Mouse (Mus musculus) mesoderm, embryonic 11.5 days (tissue): ENCODE measurements at regions not wholly inside any gene's neighbourhood (a gene's known extent, or its start where the extent isn't known, plus 50 kb on each side); places are given as distances from the start of the nearest gene placed in this dataset.
A peak's percentile ranks its signal among the peaks of the same experiment; 100 is the strongest.
"Not testable (repeated sequence)": the region's sequence is repeated elsewhere in the genome, so short reads cannot be mapped to it uniquely, and the experiment has no call there.

Source experiments
- DNase-seq: peaks from one replicate; pipeline ENCODE4 v3.0.0-alpha.2; 2012; ENCODE audit warnings: low read depth, low spot score

DNA sequence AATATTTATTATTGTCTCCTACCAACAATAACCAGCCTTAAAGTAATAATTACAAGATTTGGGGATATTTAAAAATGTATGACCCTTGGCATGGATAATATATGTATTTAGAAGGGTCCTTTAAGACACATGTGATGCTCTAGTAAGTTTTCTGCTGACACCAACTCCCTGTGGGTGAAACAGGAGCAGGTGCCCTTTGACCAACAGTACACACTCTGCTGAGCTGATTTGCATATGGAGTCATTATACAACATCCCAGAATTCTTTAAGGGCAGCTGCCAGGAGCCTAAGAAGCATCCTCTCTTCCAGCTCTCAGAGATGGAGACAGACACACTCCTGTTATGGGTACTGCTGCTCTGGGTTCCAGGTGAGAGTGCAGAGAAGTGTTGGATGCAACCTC is 274.1 kb downstream of the Rpia start:
- DNase-seq: no peak

GRCm38 (mm10) chr6:70468623-70469479 is 323.2 kb downstream of the Rpia start:
- no peak for DNase-seq

GRCm38 (mm10) chr6:70457279-70457678 is 334.8 kb downstream of the Rpia start:
- DNase-seq: no peak

DNA sequence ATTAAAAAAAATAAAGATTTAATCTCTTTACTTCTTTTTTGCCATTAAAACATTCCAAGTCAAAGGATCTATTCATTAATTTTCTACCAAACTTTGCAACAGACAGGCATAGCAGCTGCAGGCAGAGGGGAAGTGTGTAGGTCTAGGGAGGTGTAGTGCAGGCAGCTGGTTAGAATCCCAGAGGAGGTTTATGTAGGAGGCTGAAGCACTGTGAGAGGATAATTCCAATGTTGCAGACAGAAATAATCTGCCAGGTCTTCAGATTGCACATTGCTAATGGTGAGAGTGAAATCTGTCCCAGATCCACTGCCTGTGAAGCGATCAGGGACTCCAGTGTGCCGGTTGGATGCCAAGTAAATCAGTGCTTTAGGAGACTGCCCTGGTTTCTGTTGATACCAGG is 357.3 kb downstream of the Rpia start:
- not testable (repeated sequence) for DNase-seq

- DNase-seq: not testable (repeated sequence)
Observed at GRCm38 (mm10) chr6:70406290-70406689, 385.7 kb downstream of the Rpia start.

GRCm38 (mm10) chr6:70389850-70390249 is 402.2 kb downstream of the Rpia start:
- not testable (repeated sequence) for DNase-seq

DNA sequence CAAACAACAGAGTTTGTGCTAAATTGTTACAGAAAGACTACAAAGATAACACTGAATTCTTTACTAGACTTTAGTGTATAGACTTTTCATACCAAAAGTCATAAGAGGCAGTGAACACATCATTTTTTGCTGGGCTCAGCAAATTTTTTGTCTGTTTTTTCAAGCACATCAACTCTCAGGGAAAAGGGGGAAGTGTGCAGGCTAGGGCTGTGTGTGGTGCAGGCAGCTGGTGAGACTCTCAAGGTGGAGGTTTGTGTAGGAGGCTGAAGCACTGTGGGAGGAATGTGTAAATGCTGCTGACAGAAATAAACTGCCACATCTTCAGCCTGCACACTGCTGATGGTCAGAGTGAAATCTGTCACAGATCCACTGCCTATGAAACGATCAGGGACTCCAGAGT is 405.6 kb downstream of the Rpia start:
- DNase-seq: not testable (repeated sequence)

DNA sequence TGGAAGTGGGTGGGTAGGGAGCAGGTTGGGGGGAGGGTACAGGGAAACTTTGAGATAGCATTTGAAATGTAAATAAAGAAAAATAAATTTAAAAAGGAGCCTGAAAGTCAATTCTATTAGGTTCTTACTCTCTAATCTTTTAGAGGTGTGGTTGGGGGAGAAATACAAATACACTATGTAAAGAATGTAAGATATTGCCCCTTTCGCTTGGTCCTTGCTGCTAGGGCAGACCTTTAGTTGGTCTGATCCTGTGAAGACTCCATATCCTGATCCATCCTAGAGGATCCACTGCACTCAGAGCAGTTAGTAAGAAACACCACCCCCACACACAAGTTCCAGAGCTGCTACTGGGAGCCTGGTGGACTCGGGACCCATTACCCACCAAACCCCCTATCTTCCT is 412.7 kb downstream of the Rpia start:
- not testable (repeated sequence) for DNase-seq

DNA sequence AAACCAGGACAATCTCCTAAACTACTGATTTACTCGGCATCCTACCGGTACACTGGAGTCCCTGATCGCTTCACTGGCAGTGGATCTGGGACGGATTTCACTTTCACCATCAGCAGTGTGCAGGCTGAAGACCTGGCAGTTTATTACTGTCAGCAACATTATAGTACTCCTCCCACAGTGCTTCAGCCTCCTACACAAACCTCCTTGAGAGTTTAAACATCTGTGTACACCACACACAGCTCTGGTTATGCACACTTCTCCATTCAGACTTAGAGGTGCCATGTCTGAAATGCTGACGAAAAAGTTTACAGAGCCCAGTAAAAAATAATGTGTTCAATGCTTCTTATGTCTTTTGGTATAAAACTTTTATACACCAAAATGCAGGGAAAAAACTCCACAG is 420.2 kb downstream of the Rpia start:
- not testable (repeated sequence) for DNase-seq

DNA sequence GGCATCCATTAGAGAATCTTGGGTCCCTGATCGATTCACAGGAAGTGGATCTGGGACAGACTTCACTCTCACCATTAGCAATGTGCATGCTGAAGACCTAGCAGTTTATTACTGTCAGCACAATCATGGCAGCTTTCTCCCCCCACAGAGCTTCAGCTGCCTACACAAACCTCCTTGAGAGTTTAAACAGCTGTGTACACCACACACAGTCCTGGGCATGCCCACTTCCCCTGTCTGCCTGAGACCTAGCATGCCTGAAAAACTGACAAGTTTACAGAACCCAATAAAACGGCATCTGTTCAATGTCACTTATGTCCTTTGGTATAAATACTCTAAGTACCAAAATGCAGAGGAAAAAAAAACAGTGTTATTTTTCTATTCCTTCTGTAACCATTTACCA is 435.7 kb downstream of the Rpia start:
- peak; percentile 11 for DNase-seq

GRCm38 (mm10) chr6:70342147-70342546 is 449.9 kb downstream of the Rpia start:
- DNase-seq: no peak

DNA sequence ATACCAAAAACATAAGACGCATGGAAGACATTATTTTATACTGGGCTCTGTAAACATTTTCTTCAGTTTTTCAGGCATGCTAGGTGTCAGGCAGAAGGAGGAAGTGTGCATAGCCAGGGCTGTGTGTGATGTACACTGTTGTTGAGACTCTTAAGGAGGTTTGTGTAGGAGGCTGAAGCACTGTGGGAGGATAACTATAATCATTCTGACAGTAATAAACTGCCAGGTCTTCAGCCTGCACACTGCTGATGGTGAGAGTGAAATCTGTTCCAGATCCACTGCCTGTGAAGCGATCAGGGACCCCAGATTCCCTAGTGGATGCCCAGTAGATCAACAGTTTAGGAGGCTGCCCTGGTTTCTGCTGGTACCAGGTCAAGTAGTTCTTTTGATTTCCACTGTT is 451.3 kb downstream of the Rpia start:
- DNase-seq: not testable (repeated sequence)

DNA sequence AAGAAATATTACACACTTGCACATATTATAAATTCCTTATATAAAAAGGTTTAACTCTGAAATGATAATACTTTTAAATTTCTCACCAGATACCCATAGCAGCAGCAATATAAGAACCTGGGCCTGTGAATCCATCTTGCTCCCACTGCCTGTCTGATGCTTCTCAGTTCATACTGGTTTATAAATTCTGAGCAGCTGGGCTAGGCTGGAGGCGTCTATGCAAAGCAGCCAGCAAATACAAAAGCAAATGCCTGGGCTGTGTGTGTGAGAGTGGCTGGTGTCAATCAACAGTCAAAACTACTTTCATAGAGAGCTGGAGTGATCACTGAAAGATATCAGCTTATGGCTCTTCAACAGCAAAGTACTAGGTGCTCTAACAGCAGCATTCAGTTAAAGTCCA is 476.7 kb downstream of the Rpia start:
- DNase-seq: no peak

GRCm38 (mm10) chr6:70314667-70315066 is 477.4 kb downstream of the Rpia start:
- not testable (repeated sequence) for DNase-seq

DNA sequence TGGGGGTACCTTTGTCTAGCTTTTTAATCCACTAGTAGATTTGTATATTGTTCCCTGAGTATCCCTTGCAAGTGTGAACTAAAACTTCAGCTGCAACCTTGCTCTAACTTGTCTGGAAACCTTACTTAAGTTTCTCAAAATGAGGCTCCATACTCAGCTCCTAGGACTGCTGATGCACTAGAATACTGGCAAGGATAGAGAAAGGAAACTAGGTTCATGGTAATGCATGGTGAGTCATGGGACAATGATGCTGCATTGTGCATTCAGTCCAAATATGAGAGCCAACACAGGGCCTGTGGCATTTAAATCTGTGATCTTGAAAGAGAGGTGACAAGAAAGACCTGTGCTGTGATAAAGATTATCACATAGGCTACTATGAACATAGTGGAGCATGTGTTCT is 490.9 kb downstream of the Rpia start:
- DNase-seq: not testable (repeated sequence)

GRCm38 (mm10) chr6:70260227-70260626 is 531.8 kb downstream of the Rpia start:
- not testable (repeated sequence) for DNase-seq

DNA sequence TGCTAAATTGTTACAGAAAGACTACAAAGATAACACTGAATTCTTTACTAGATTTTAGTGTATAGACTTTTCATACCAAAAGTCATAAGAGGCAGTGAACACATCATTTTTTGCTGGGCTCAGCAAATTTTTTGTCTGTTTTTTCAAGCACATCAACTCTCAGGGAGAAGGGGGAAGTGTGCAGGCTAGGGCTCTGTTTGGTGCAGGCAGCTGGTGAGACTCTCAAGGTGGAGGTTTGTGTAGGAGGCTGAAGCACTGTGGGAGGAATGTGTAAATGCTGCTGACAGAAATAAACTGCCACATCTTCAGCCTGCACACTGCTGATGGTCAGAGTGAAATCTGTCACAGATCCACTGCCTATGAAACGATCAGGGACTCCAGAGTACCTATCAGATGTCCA is 551.9 kb downstream of the Rpia start:
- DNase-seq: not testable (repeated sequence)

DNA sequence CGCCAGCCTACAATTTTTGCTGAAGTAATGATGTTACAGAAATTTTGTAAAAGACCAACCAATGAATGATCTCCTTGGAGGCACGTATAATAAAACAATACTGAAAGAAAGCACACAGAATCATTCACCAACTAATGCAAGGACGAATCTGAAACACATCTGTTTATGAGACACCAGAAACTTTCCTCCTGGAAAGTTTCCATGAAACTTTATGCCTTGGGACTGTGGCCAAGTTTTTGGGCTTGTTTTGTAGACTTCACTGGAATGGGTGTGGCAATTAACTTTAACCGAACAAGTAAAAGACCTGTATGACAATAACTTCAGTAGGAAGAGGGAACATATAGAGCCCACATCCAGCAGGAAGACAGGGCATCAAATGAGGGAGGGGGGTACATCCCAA is 564.9 kb downstream of the Rpia start:
- no peak for DNase-seq

DNA sequence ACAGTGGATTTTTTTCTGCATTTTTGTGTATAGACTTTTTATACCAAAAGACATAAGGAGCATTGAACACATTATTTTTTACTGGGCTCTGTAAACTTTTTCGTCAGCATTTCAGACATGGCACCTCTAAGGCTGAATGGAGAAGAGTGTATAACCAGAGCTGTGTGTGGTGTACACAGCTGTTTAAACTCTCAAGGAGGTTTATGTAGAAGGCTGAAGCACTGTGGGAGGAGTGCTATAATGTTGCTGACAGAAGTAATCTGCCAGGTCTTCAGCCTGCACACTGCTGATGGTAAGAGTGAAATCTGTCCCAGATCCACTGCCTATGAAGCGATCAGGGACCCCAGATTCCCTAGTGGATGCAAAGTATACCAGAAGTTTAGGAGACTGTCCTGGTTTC is 575.4 kb downstream of the Rpia start:
- DNase-seq: not testable (repeated sequence)

DNA sequence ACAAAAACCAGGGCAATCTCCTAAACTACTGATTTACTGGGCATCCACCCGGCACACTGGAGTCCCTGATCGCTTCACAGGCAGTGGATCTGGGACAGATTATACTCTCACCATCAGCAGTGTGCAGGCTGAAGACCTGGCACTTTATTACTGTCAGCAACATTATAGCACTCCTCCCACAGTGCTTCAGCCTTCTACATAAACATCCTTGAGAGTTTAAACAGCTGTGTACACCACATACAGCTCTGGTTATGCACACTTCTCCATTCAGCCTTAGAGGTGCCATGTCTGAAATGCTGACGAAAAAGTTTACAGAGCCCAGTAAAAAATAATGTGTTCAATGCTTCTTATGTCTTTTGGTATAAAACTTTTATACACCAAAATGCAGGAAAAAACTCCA is 576.3 kb downstream of the Rpia start:
- peak; percentile 30 for DNase-seq
